ENCODE assay signal across 9 mouse cellular contexts in genomic region chr11:58955868-58956257, GRCm38 (mm10). TPM values are rescaled to one million over a fixed set of nuclear protein-coding genes. Genes with fewer than 3 reads are reported as not detected.
DNase-seq lines count a peak whose midpoint lies in the region; ATAC-seq and TF ChIP-seq lines count a peak whose summit lies in the region.
"Had no signal": no experiment of that assay in that cellular context is flagged by ENCODE, and none has a peak within 500 bp of the region (broad histone marks: within the 10 kb centered on the region; RNA-seq: fewer than 3 reads in every experiment).

No protein-coding gene starts in this region.

- no peak for TF ChIP-seq CTCF in spleen, adult 2 months (IDR thresholded peaks at IDR 0.05; ENCODE audit: extremely low read depth, insufficient read depth, insufficient read length, insufficient replicate concordance)

- no peak overlapping the region for H3K27ac ChIP-seq in spleen, adult 2 months (ENCODE audit: insufficient read depth, low read length)
- H3K27ac ChIP-seq in liver, embryonic 11.5 days (ENCODE audit: low read depth, low read length), result peak overlapping the region; percentile 100

- peak overlapping the region; percentile 99 for H3K9ac ChIP-seq in liver, embryonic 11.5 days (ENCODE audit: low read depth, low read length)

- no peak for ATAC-seq in liver, embryonic 11.5 days (replicated peaks; ENCODE audit: low FRiP score)

- no peaks in the 10 kb centered on the region for H3K36me3 ChIP-seq in spleen, adult 2 months (ENCODE audit: control insufficient read depth, insufficient read depth, low read length)
- H3K36me3 ChIP-seq in liver, embryonic 11.5 days (ENCODE audit: control insufficient read depth, insufficient read depth, low read length), result no peaks in the 10 kb centered on the region; the same call in 1 of the 2 replicates

- 35% methylated on average over 8 of the region's 8 CpGs for WGBS in spleen, adult 2 months
- 39% methylated on average over 8 of the region's 8 CpGs for WGBS in liver, embryonic 11.5 days

- H3K4me1 ChIP-seq in spleen, adult 2 months (ENCODE audit: control insufficient read depth, insufficient read depth, insufficient read length), result peaks cover 11% of the 10 kb centered on the region; the same call in 1 of the 2 replicates
- H3K4me1 ChIP-seq in liver, embryonic 11.5 days (replicated peaks; ENCODE audit: control insufficient read depth, insufficient read depth, low read length), result peaks cover 28% of the 10 kb centered on the region

- peak overlapping the region; percentile 45 for H3K4me3 ChIP-seq in spleen, adult 2 months (ENCODE audit: extremely low read depth, insufficient read depth, insufficient read length)
- peak overlapping the region; percentile 91 for H3K4me3 ChIP-seq in liver, embryonic 11.5 days (ENCODE audit: low read depth, low read length)

- H3K4me2 ChIP-seq in liver, embryonic 11.5 days, result peak overlapping the region; percentile 97

- DNase-seq in cerebellum, adult 9-10 months, result peak; percentile 61
- DNase-seq in cerebellum, postnatal 25 days, result no peak
- DNase-seq in spleen, adult 2 months (ENCODE audit: low read depth in 1 of 2, low spot score in 2 of 2), result no peak
- DNase-seq in spleen, adult 18-20 months, result no peak
- DNase-seq in liver, embryonic 11.5 days (ENCODE audit: low spot score), result no peak
- DNase-seq in urinary bladder, postnatal 14 days (ENCODE audit: low spot score), result no peak
- DNase-seq in urinary bladder, postnatal 10 days (ENCODE audit: low spot score), result no peak
- no peak for DNase-seq in layer of hippocampus, postnatal 36 days
- DNase-seq: cerebellum, adult 11-12 months had no signal

- no peaks in the 10 kb centered on the region for H3K9me3 ChIP-seq in liver, embryonic 11.5 days (ENCODE audit: control insufficient read depth, low read length)

- no peak for TF ChIP-seq POLR2A in spleen, adult 2 months (IDR thresholded peaks at IDR 0.05; ENCODE audit: low read depth, low read length)

- no peaks in the 10 kb centered on the region for H3K27me3 ChIP-seq in spleen, adult 2 months (ENCODE audit: control insufficient read depth, insufficient read depth, low read length)
- H3K27me3 ChIP-seq in liver, embryonic 11.5 days (replicated peaks; ENCODE audit: control insufficient read depth, insufficient read depth, low read length), result peaks cover 5% of the 10 kb centered on the region

RNA-seq across cellular contexts. Expression of gene Hist3h2a, which starts 1.4 kb away (rescaled TPM):
- polyA plus RNA-seq in spleen, adult 2 months (2012; rRNA removed), result 14.8 and 20.0 TPM in 2 replicates
- polyA plus RNA-seq in liver, embryonic 11.5 days (2014; fragmentation: Nextera tagmentation; extraction: Ambion mirVana), result 12.0 and 14.5 TPM in 2 replicates
- total RNA-seq in layer of hippocampus, postnatal 36 days (2021), result 10 to 100 TPM; 73.2 to 83.2 TPM

RNA-seq across cellular contexts. Expression of gene Trim17, which starts 1.4 kb away (rescaled TPM):
- polyA plus RNA-seq in spleen, adult 2 months (2012; rRNA removed), result 0.06 and 0.23 TPM in 2 replicates
- polyA plus RNA-seq in liver, embryonic 11.5 days (2014; fragmentation: Nextera tagmentation; extraction: Ambion mirVana), result 0.23 and 0.38 TPM in 2 replicates
- total RNA-seq in layer of hippocampus, postnatal 36 days (2021), result 1 to 10 TPM; 5.6 to 6.2 TPM

RNA-seq across cellular contexts. Expression of gene Hist3h2ba, which starts 7.1 kb away (rescaled TPM):
- 13.2 and 21.2 TPM in 2 replicates for polyA plus RNA-seq in spleen, adult 2 months (2012; rRNA removed)
- 6.3 and 6.9 TPM in 2 replicates for polyA plus RNA-seq in liver, embryonic 11.5 days (2014; fragmentation: Nextera tagmentation; extraction: Ambion mirVana)
- 10 to 100 TPM; 88.8 to 93.5 TPM for total RNA-seq in layer of hippocampus, postnatal 36 days (2021)

RNA-seq across cellular contexts. Expression of gene Rnf187, which starts 17.1 kb away (rescaled TPM):
- polyA plus RNA-seq in spleen, adult 2 months (2012; rRNA removed), result 157 and 230 TPM in 2 replicates
- polyA plus RNA-seq in liver, embryonic 11.5 days (2014; fragmentation: Nextera tagmentation; extraction: Ambion mirVana), result 229 and 240 TPM in 2 replicates
- 100 to 1,000 TPM; 478 to 523 TPM for total RNA-seq in layer of hippocampus, postnatal 36 days (2021)

RNA-seq across cellular contexts. Expression of gene Trim11, which starts 22.0 kb away (rescaled TPM):
- 55.6 and 62.0 TPM in 2 replicates for polyA plus RNA-seq in spleen, adult 2 months (2012; rRNA removed)
- 17.3 and 17.8 TPM in 2 replicates for polyA plus RNA-seq in liver, embryonic 11.5 days (2014; fragmentation: Nextera tagmentation; extraction: Ambion mirVana)
- total RNA-seq in layer of hippocampus, postnatal 36 days (2021), result 10 to 100 TPM; 28.8 to 29.3 TPM
